Mouse (Mus musculus): ENCODE measurements around the gene Jtb. TPM values are rescaled to one million over a fixed set of nuclear protein-coding genes. Genes with fewer than 3 reads are reported as not detected.
A peak's percentile ranks its signal among the peaks of the same experiment; 100 is the strongest.

Gene Jtb
- polyA plus RNA-seq, 1 experiment from 2014 or later, result 112 TPM

- H3K27me3 ChIP-seq, result no peaks in the 10 kb centered on the region
- peak overlapping the region; percentile 96 for H3K27ac ChIP-seq
- H3K9me3 ChIP-seq, result no peaks in the 10 kb centered on the region
- 30% methylated on average over 16 of the region's 16 CpGs for WGBS
- peak overlapping the region; percentile 80 for H3K4me3 ChIP-seq
- peaks cover 60% of the 10 kb centered on the region for H3K36me3 ChIP-seq
- H3K4me2 ChIP-seq, result peak overlapping the region; percentile 73
- 0 out of 2 replicates have a peak, but pooled peaks have one; percentile 26 for ATAC-seq (ENCODE audit: insufficient number of reproducible peaks, low FRiP score, low TSS enrichment, low read depth)
- peak overlapping the region; percentile 76 for H3K9ac ChIP-seq
- peaks cover 16% of the 10 kb centered on the region for H3K4me1 ChIP-seq
These were observed 34.7 kb downstream of the Jtb start for GRCm38 (mm10) chr3:90265932-90266741.

- Histone ChIP-seq H3K27me3 (no peaks in the 10 kb centered on the region), H3K9ac (no peak overlapping the region), H3K4me2 (no peak overlapping the region), H3K4me3 (no peak overlapping the region), H3K4me1 (peaks cover 16% of the 10 kb centered on the region), H3K36me3 (peaks cover 58% of the 10 kb centered on the region), H3K27ac (no peak overlapping the region), H3K9me3 (no peaks in the 10 kb centered on the region)
- ATAC-seq (ENCODE audit: insufficient number of reproducible peaks, low FRiP score, low TSS enrichment, low read depth), result no peak
- WGBS, result 88% methylated on average over 20 of the region's 20 CpGs
These were observed 35.7 kb downstream of the Jtb start for GRCm38 (mm10) chr3:90266901-90267775.

- 97% methylated on average over 11 of the region's 11 CpGs for WGBS
- H3K4me3 ChIP-seq, result no peak overlapping the region
- H3K9me3 ChIP-seq, result no peaks in the 10 kb centered on the region
- peaks cover 58% of the 10 kb centered on the region for H3K36me3 ChIP-seq
- H3K9ac ChIP-seq, result no peak overlapping the region
- no peak for ATAC-seq (ENCODE audit: insufficient number of reproducible peaks, low FRiP score, low TSS enrichment, low read depth)
- no peak overlapping the region for H3K27ac ChIP-seq
- no peaks in the 10 kb centered on the region for H3K27me3 ChIP-seq
- H3K4me2 ChIP-seq, result no peak overlapping the region
- H3K4me1 ChIP-seq, result peaks cover 16% of the 10 kb centered on the region
These were observed 36.8 kb downstream of the Jtb start for GRCm38 (mm10) chr3:90268190-90268589.

- no peak overlapping the region for H3K9ac ChIP-seq
These were observed 37.6 kb downstream of the Jtb start for GRCm38 (mm10) chr3:90268971-90269370.

DNA sequence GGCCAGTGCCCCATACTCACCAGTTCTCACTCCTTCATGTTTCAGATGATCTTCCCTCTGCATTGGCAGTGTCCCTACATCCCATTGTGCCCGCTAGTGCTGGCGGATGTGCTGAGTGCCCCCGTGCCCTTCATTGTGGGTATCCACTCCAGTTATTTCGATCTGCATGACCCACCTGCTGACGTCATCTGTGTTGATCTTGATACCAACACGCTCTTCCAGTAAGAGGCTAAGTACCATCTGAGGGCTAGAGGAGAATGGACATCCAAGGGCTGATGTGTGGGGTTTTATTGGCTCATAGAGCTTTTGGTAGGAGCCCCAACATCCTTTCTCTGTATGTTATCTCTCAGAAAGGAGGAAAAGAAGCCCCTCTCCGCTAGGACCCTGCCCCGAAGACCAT lies 39.4 kb downstream of the Jtb start:
- Histone ChIP-seq H3K4me2 (no peak overlapping the region), H3K27me3 (no peaks in the 10 kb centered on the region), H3K27ac (no peak overlapping the region), H3K9ac (no peak overlapping the region), H3K36me3 (peaks cover 59% of the 10 kb centered on the region), H3K4me1 (peaks cover 12% of the 10 kb centered on the region), H3K9me3 (no peaks in the 10 kb centered on the region), H3K4me3 (no peak overlapping the region)
- WGBS, result 95% methylated on average over 8 of the region's 8 CpGs
- no peak for ATAC-seq (ENCODE audit: insufficient number of reproducible peaks, low FRiP score, low TSS enrichment, low read depth)

More at GRCm38 (mm10) chr3:90268971-90269370, 37.6 kb downstream of the Jtb start:
- peaks cover 16% of the 10 kb centered on the region for H3K4me1 ChIP-seq
- 88% methylated on average over 16 of the region's 16 CpGs for WGBS
- H3K27me3 ChIP-seq, result no peaks in the 10 kb centered on the region
- H3K4me3 ChIP-seq, result no peak overlapping the region
- H3K4me2 ChIP-seq, result no peak overlapping the region
- H3K36me3 ChIP-seq, result peaks cover 57% of the 10 kb centered on the region
- no peak for ATAC-seq (ENCODE audit: insufficient number of reproducible peaks, low FRiP score, low TSS enrichment, low read depth)
- H3K9me3 ChIP-seq, result no peaks in the 10 kb centered on the region
- no peak overlapping the region for H3K27ac ChIP-seq

- no peak for ATAC-seq (ENCODE audit: insufficient number of reproducible peaks, low FRiP score, low TSS enrichment, low read depth)
- Histone ChIP-seq H3K4me3 (no peak overlapping the region), H3K36me3 (peaks cover 70% of the 10 kb centered on the region), H3K4me2 (no peak overlapping the region), H3K27ac (no peak overlapping the region), H3K27me3 (no peaks in the 10 kb centered on the region), H3K4me1 (no peaks in the 10 kb centered on the region), H3K9me3 (no peaks in the 10 kb centered on the region), H3K9ac (no peak overlapping the region)
- 59% methylated on average over 9 of the region's 9 CpGs for WGBS
These were observed 40.8 kb downstream of the Jtb start for GRCm38 (mm10) chr3:90272170-90272569.

DNA sequence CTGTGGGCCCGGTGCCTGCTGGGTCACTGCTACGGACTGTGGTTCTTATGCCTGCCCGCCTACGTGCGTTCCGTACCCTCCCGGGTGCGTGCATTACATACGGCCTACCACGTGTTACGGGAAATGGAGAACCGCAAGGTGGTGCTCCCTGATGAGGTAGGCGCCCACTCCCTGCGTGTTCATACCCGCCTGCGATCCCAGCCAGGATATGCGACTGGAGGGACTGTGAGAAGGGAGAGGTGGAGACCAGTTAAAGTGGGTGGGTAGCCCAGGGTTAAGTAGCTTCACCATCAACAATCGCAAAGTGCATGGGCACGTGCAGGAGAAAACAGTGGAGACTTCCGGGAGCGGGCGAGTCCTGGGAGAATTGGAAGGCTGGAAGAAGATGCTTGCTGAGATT lies 42.5 kb downstream of the Jtb start:
- Histone ChIP-seq H3K4me2 (no peak overlapping the region), H3K4me1 (no peaks in the 10 kb centered on the region), H3K4me3 (no peak overlapping the region), H3K27me3 (no peaks in the 10 kb centered on the region), H3K9me3 (no peaks in the 10 kb centered on the region), H3K9ac (no peak overlapping the region), H3K27ac (no peak overlapping the region), H3K36me3 (peaks cover 74% of the 10 kb centered on the region)
- WGBS, result 93% methylated on average over 22 of the region's 22 CpGs
- no peak for ATAC-seq (ENCODE audit: insufficient number of reproducible peaks, low FRiP score, low TSS enrichment, low read depth)

- Histone ChIP-seq H3K9ac (no peak overlapping the region), H3K27me3 (no peaks in the 10 kb centered on the region), H3K4me2 (no peak overlapping the region), H3K4me3 (no peak overlapping the region), H3K4me1 (no peaks in the 10 kb centered on the region), H3K36me3 (peaks cover 84% of the 10 kb centered on the region), H3K27ac (no peak overlapping the region), H3K9me3 (no peaks in the 10 kb centered on the region)
- 89% methylated on average over 11 of the region's 11 CpGs for WGBS
- ATAC-seq (ENCODE audit: insufficient number of reproducible peaks, low FRiP score, low TSS enrichment, low read depth), result no peak
These were observed 43.9 kb downstream of the Jtb start for GRCm38 (mm10) chr3:90275286-90275685.

GRCm38 (mm10) chr3:90276858-90277257 lies 45.5 kb downstream of the Jtb start:
- no peak for ATAC-seq (ENCODE audit: insufficient number of reproducible peaks, low FRiP score, low TSS enrichment, low read depth)
- no peaks in the 10 kb centered on the region for H3K4me1 ChIP-seq
- no peak overlapping the region for H3K4me2 ChIP-seq
- no peak overlapping the region for H3K27ac ChIP-seq
- H3K27me3 ChIP-seq, result no peaks in the 10 kb centered on the region
- no peaks in the 10 kb centered on the region for H3K9me3 ChIP-seq
- H3K9ac ChIP-seq, result no peak overlapping the region
- 51% methylated on average over 16 of the region's 16 CpGs for WGBS
- no peak overlapping the region for H3K4me3 ChIP-seq
- peaks cover 77% of the 10 kb centered on the region for H3K36me3 ChIP-seq

- H3K4me3 ChIP-seq, result no peak overlapping the region
- ATAC-seq (ENCODE audit: insufficient number of reproducible peaks, low FRiP score, low TSS enrichment, low read depth), result no peak
- H3K27me3 ChIP-seq, result no peaks in the 10 kb centered on the region
- H3K27ac ChIP-seq, result no peak overlapping the region
- H3K36me3 ChIP-seq, result peaks cover 68% of the 10 kb centered on the region
- 89% methylated on average over 9 of the region's 9 CpGs for WGBS
- H3K9me3 ChIP-seq, result no peaks in the 10 kb centered on the region
- H3K9ac ChIP-seq, result no peak overlapping the region
- no peak overlapping the region for H3K4me2 ChIP-seq
- H3K4me1 ChIP-seq, result no peaks in the 10 kb centered on the region
These were observed 46.4 kb downstream of the Jtb start for GRCm38 (mm10) chr3:90277793-90278192.

DNA sequence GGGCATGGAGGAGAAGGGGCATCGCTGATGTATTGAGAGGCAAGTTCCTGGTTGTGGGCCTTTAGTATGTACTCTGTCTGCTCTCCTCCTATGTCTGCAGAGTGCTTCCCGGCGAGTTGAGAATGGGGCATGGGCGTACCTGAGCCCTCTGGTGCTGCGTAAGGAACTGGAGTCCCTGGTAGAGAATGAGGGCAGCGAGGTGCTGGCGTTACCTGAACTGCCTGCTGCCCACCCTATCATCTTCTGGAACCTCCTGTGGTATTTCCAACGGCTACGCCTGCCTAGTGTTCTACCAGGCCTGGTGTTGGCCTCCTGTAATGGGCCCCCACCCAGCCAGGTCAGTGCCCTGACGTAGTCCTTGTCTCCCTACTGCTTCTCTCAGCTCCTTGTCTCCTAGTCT lies 46.8 kb downstream of the Jtb start:
- no peak overlapping the region for H3K27ac ChIP-seq
- no peaks in the 10 kb centered on the region for H3K9me3 ChIP-seq
- no peaks in the 10 kb centered on the region for H3K27me3 ChIP-seq
- H3K36me3 ChIP-seq, result peaks cover 64% of the 10 kb centered on the region
- H3K4me2 ChIP-seq, result no peak overlapping the region
- no peak for ATAC-seq (ENCODE audit: insufficient number of reproducible peaks, low FRiP score, low TSS enrichment, low read depth)
- H3K4me3 ChIP-seq, result no peak overlapping the region
- WGBS, result 92% methylated on average over 10 of the region's 10 CpGs
- H3K9ac ChIP-seq, result no peak overlapping the region
- H3K4me1 ChIP-seq, result no peaks in the 10 kb centered on the region

GRCm38 (mm10) chr3:90279216-90279615 lies 47.8 kb downstream of the Jtb start:
- H3K9ac ChIP-seq, result no peak overlapping the region
- no peak overlapping the region for H3K4me2 ChIP-seq
- no peak overlapping the region for H3K27ac ChIP-seq
- WGBS, result 91% methylated on average over 9 of the region's 9 CpGs
- peaks cover 55% of the 10 kb centered on the region for H3K36me3 ChIP-seq
- no peaks in the 10 kb centered on the region for H3K4me1 ChIP-seq
- H3K9me3 ChIP-seq, result no peaks in the 10 kb centered on the region
- H3K27me3 ChIP-seq, result no peaks in the 10 kb centered on the region
- no peak for ATAC-seq (ENCODE audit: insufficient number of reproducible peaks, low FRiP score, low TSS enrichment, low read depth)
- H3K4me3 ChIP-seq, result no peak overlapping the region
